Mouse (Mus musculus) kidney, embryonic 14.5 days (tissue): ENCODE measurements at regions not wholly inside any gene's neighbourhood (a gene's known extent, or its start where the extent isn't known, plus 50 kb on each side); places are given as distances from the start of the nearest gene placed in this dataset.
A peak's percentile ranks its signal among the peaks of the same experiment; 100 is the strongest.

ENCODE experiments used
- ATAC-seq: fragments of 200-750 bp; cut with Nextera tagmentation; 2 replicates; pipeline ENCODE4 v1.8.0; 2017; ENCODE audit warnings: moderate number of reproducible peaks, mild to moderate bottlenecking, moderate TSS enrichment, moderate library complexity; ENCODE audit not compliant: low FRiP score, low TSS enrichment
- H3K27ac ChIP-seq: fragments of 300-500 bp; sonication (generic); 2 replicates; pipeline ENCODE4 v1.5.1; 2014; ENCODE audit warnings: low read depth, mild to moderate bottlenecking, low read length, moderate library complexity, mixed read lengths
- H3K27me3 ChIP-seq: fragments of 300-500 bp; sonication (generic); 2 replicates; pipeline ENCODE4 v1.6.1; 2014; ENCODE audit warnings: mild to moderate bottlenecking, low read length; ENCODE audit not compliant: control insufficient read depth, insufficient read depth
- H3K36me3 ChIP-seq: fragments of 300-500 bp; sonication (generic); 2 replicates; pipeline ENCODE4 v1.6.1; 2014; ENCODE audit warnings: low read length, mixed read lengths; ENCODE audit not compliant: control insufficient read depth, insufficient read depth
- H3K4me1 ChIP-seq: fragments of 300-500 bp; sonication (generic); 2 replicates; pipeline ENCODE4 v1.6.1; 2014; ENCODE audit warnings: low read length, mixed read lengths; ENCODE audit not compliant: control insufficient read depth, insufficient read depth
- H3K4me2 ChIP-seq: fragments of 300-500 bp; sonication (generic); replicated peaks from 2 replicates; pipeline ENCODE4 v1.6.1; 2014; ENCODE audit warnings: low read depth, mild to moderate bottlenecking, low read length
- H3K4me3 ChIP-seq: fragments of 300-500 bp; sonication (generic); 2 replicates; pipeline ENCODE4 v1.5.1; 2014; ENCODE audit warnings: mild to moderate bottlenecking, low read length
- H3K9ac ChIP-seq: fragments of 300-500 bp; sonication (generic); 2 replicates; pipeline ENCODE4 v1.6.1; 2014; ENCODE audit warnings: low read depth, mild to moderate bottlenecking, low read length, moderate library complexity
- H3K9me3 ChIP-seq: fragments of 300-500 bp; sonication (generic); 2 replicates; pipeline ENCODE4 v1.6.1; 2016; ENCODE audit warnings: low read length; ENCODE audit not compliant: control insufficient read depth
- WGBS: fragments of 180-500 bp; shearing (Covaris S2); extraction: QIAGEN DNeasy Blood & Tissue Kit; methylation state at CpG from one replicate; pipeline ENCODE4 v1.1.7; 2014; 5-methylcytosine and 5-hydroxymethylcytosine counted together

DNA sequence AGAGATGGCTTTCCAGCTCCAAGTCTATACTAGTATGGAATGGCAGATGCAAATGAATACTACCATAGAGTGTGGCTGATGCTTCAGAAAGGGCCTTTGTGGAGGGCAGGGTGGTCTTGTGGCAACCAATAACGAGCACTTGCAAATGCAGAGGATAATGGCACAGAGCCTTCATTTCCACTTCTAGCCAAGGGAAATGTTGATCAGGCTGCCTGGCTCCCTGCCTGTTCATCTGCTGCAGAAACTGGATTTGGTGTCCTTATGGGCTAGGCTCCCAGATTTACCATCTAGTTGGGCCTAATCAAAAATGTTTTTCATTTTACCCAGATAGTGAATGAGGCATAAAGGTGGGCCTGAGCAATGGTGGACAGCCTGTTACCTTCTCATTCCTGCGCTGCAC lies 110.7 kb upstream of the Dab1 start:
- WGBS, result 68% methylated on average over 2 of the region's 2 CpGs
- H3K4me2 ChIP-seq, result no peak overlapping the region
- no peak overlapping the region for H3K9ac ChIP-seq
- H3K27me3 ChIP-seq, result no peaks in the 10 kb centered on the region
- no peak overlapping the region for H3K4me3 ChIP-seq
- H3K36me3 ChIP-seq, result no peaks in the 10 kb centered on the region
- no peaks in the 10 kb centered on the region for H3K9me3 ChIP-seq
- no peak for ATAC-seq
- H3K27ac ChIP-seq, result no peak overlapping the region
- H3K4me1 ChIP-seq, result no peaks in the 10 kb centered on the region

DNA sequence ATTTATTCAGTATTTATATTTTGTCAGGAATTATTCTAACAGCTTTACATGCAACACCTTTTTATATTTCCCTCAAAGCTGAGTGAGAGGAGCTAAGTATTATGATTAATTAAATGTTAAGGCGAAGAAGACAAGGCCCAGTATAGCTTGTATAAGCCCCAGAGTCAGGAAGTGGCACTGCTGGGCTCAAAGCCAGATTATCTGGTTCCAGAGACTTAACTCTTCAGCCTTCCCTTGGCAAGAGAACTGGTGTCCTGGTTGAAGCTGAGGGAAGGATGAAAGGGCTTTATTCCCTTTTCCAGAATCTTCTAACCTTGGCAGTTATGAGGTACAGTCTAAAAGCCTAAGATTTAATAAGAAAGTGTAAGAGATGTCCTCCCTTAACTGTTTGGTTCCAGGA lies 106.3 kb upstream of the Dab1 start:
- 53% methylated on average over 1 of the region's 1 CpGs for WGBS

DNA sequence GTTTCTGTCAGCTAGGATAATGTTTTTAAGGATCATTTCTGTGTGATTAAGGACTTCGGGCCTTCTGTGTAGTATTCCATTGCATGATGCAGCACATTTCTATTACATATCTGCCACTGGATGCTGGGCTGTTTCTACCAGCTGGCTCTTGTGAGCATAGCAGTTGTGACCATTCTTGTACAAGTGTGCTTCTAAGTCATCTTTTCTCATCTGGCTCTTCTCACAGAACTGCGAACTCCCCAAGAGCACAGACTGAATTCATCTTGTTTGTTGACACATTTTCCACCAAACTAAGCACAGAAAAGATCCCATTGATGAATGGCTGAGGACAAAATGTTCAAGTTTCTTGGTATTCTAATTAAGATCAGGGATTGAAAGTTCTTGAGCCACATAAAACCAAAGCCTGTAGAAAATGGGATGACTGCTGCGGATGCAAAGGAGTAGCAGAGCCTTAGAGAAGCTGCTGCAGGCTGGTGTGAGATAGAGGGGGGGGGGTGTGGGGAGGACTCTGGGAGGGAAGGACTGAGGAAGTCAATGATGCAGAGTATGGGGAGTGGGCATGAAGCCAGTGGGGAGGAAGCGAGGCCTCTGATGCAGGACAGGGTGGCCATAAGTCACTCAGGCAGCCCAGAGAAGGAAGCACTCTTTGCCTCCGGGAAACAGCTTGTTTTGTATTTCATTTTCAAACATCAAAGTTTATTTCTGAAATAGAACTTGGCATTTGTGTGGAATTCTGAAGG lies 97.1 kb upstream of the Dab1 start:
- H3K27ac ChIP-seq, result no peak overlapping the region
- no peaks in the 10 kb centered on the region for H3K9me3 ChIP-seq
- H3K4me1 ChIP-seq, result no peaks in the 10 kb centered on the region; the same call in 1 of the 2 replicates
- no peaks in the 10 kb centered on the region for H3K36me3 ChIP-seq
- no peaks in the 10 kb centered on the region for H3K27me3 ChIP-seq
- ATAC-seq, result 0 out of 2 replicates have a peak, but pooled peaks have one; percentile 80
- H3K4me3 ChIP-seq, result no peak overlapping the region
- H3K9ac ChIP-seq, result no peak overlapping the region
- WGBS, result 44% methylated on average over 5 of the region's 5 CpGs
- no peak overlapping the region for H3K4me2 ChIP-seq

More for the DNA sequence above, 106.3 kb upstream of the Dab1 start:
- Histone ChIP-seq H3K9ac (no peak overlapping the region), H3K4me3 (no peak overlapping the region), H3K4me2 (no peak overlapping the region), H3K9me3 (no peaks in the 10 kb centered on the region), H3K27me3 (no peaks in the 10 kb centered on the region), H3K27ac (no peak overlapping the region), H3K4me1 (no peaks in the 10 kb centered on the region), H3K36me3 (no peaks in the 10 kb centered on the region)
- ATAC-seq, result no peak

DNA sequence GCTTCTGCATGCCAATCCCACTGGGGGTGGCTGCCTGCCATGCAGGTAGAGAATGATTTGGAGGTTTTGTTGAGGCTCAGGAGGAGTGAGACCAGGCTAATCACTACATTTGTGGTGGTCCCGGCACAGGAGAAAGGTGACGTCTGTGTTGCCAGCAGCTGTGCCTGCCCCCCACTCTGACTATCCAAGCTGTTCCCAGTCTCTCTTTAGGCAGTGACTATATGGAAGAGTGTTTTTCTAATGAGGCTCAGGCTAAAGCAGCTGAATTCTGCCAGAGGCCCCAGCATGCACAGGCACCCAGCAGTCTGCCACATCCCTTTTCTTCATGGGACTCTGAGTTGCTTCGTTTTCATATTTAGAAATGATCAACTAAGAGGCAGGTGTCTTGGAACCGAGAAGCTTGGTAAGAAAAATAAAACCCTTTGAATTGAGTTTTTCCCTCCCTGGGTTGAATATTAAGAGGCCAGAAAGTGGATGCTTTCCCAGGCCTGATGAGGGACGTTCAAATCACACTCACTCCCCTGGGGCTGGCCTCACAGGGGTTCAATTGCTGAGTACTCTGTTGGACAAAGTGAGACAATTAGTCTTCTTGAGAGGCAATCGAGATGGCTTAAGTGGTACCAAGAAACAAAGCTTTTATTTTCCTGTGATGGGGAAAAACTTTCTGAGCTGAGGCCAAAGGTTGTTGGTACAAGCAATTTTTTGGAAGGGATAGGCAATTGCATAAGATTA lies 82.5 kb upstream of the Dab1 start:
- Histone ChIP-seq H3K9ac (no peak overlapping the region), H3K27ac (no peak overlapping the region), H3K4me2 (no peak overlapping the region), H3K27me3 (no peaks in the 10 kb centered on the region), H3K4me1 (no peaks in the 10 kb centered on the region), H3K9me3 (no peaks in the 10 kb centered on the region), H3K4me3 (no peak overlapping the region), H3K36me3 (no peaks in the 10 kb centered on the region)
- 59% methylated on average over 6 of the region's 6 CpGs for WGBS
- ATAC-seq, result no peak

DNA sequence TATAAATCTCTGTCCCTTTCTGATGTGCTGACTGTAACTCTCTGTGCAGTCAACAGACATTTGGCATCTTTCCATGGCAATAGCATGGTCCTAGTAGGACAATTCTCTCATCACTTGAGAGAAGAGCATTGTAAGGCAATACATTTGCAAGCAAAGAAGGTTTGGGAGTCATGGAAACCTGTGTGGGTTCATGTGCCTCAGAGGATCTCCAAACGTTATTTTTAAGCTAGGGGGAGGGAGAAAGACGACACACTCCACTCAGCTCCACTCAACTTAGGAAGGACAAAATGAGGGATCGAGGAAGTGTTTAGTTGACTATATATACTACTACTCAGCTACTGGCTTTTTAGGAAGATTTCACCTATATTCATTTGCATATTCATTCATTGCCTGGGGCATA lies 78.2 kb upstream of the Dab1 start:
- no peak overlapping the region for H3K4me3 ChIP-seq

DNA sequence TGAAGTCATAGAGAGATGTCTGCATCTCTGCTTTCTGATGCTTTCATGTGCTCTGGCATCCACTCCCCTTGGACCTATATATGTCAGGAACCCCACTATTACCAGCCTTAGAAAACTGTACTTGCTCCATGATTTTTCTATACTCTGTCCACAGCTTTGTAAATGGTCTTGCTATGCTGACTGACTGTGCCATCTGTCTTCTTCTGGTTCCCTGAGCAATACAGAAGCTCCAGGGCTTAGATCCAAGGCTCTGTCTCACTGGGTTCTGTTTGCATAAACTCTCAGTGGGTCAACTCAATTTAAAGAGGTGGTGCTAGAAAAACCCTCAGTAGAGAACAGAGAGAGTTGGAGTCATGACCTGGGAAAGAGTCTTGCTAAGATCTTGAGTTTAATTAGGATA lies 71.9 kb upstream of the Dab1 start:
- Histone ChIP-seq H3K4me3 (no peak overlapping the region), H3K9ac (no peak overlapping the region), H3K4me1 (no peaks in the 10 kb centered on the region), H3K36me3 (no peaks in the 10 kb centered on the region), H3K27ac (no peak overlapping the region), H3K9me3 (no peaks in the 10 kb centered on the region), H3K27me3 (no peaks in the 10 kb centered on the region), H3K4me2 (no peak overlapping the region)
- ATAC-seq, result no peak

More for the DNA sequence above, 78.2 kb upstream of the Dab1 start:
- no peak for ATAC-seq
- no peaks in the 10 kb centered on the region for H3K36me3 ChIP-seq
- no peaks in the 10 kb centered on the region for H3K9me3 ChIP-seq
- H3K27ac ChIP-seq, result no peak overlapping the region
- H3K4me2 ChIP-seq, result no peak overlapping the region
- 58% methylated on average over 3 of the region's 3 CpGs for WGBS
- H3K27me3 ChIP-seq, result no peaks in the 10 kb centered on the region
- H3K4me1 ChIP-seq, result no peaks in the 10 kb centered on the region
- H3K9ac ChIP-seq, result no peak overlapping the region

DNA sequence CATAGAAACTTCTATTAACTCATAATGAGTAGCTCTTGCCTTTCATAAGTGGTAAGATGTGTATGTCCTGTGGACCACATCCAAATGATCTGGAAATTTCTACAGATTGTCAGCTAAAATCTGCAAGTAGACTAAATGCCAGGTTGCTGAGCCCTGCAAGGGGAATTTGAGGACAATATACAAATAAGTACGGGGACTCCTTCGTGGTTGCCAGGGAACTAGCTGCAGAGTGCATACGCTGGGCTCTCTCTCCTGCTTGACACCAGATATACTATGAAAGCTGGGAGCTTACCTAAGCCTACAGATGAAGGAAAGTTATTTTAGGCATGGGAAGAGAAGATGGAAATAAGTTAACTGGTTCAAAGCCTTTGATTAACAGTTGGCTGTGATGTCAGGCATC lies 66.7 kb upstream of the Dab1 start:
- Histone ChIP-seq H3K9me3 (no peaks in the 10 kb centered on the region), H3K9ac (no peak overlapping the region), H3K36me3 (no peaks in the 10 kb centered on the region), H3K4me3 (no peak overlapping the region), H3K27ac (no peak overlapping the region), H3K27me3 (no peaks in the 10 kb centered on the region), H3K4me1 (no peaks in the 10 kb centered on the region), H3K4me2 (no peak overlapping the region)
- WGBS, result 96% methylated on average over 3 of the region's 3 CpGs
- ATAC-seq, result no peak

DNA sequence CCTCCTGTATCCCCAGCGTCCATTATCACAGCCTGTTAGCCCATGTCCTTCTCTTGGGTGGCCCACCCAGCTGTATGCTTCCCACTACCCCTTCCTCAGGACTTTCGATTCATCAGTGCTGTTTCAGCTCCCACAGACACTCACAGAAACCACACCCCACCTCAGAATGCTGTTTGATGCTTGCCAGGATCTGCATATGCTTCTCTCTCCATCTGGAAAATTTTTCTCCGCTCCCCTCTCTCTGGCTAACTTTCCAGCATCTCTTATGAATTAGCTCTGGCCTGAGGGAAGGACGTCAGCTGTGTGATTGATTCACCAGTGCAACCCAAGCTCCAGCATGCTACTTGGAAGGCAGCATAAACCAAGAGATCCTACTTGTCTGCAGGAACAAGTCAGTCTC lies 66.0 kb upstream of the Dab1 start:
- H3K27me3 ChIP-seq, result no peaks in the 10 kb centered on the region
- ATAC-seq, result no peak
- WGBS, result 85% methylated on average over 4 of the region's 4 CpGs

DNA sequence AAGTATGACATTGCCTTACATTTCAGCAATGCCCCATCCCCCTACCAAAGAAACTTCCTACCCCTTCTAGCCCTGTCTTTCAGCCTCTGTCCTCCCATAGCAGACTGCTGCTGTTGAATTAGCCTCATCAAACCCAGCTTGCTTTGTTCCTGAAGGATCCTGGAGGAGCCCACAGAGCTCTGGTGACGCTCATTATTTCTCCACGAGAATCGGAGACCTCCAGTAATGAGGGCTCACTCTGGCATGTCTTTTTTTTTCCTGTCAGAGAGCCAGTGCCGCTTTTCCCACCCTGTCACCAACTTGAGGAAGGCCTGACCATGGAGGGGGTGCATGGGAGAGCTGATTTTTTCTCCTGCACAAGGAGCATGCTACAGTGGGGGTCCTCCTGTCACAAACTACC lies 64.6 kb upstream of the Dab1 start:
- Histone ChIP-seq H3K27ac (no peak overlapping the region), H3K9ac (no peak overlapping the region), H3K4me3 (no peak overlapping the region), H3K36me3 (no peaks in the 10 kb centered on the region), H3K27me3 (no peaks in the 10 kb centered on the region), H3K9me3 (no peaks in the 10 kb centered on the region), H3K4me1 (no peaks in the 10 kb centered on the region), H3K4me2 (no peak overlapping the region)
- ATAC-seq, result no peak
- 68% methylated on average over 4 of the region's 4 CpGs for WGBS

More for the DNA sequence above, 66.0 kb upstream of the Dab1 start:
- H3K9me3 ChIP-seq, result no peaks in the 10 kb centered on the region
- no peak overlapping the region for H3K27ac ChIP-seq
- no peak overlapping the region for H3K4me2 ChIP-seq
- H3K9ac ChIP-seq, result no peak overlapping the region
- H3K36me3 ChIP-seq, result no peaks in the 10 kb centered on the region
- H3K4me3 ChIP-seq, result no peak overlapping the region
- no peaks in the 10 kb centered on the region for H3K4me1 ChIP-seq
